Mouse (Mus musculus): ENCODE results near the gene Wbp2.

Gene Wbp2

DNA sequence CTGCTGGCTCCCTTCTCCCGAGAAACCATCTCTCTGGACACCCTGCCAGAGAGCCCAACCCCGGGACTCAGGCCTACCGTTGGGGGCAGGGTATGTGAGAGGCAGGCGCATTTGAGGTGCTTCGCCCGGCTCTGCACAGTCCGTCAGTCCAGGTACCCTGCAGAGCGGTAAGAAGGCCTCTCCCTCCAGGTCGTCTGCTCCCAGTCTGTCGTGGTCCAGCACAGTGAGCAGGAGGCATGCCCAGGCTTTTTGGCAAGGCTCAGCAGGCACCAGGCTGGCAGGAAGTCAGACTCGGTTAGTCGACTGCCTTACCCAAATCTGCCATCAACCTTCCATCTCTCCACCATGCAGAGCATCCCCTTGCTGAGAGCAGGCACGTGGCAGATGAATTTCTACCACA, 23.2 kb downstream of the Wbp2 start:
- no peak for DNase-seq (ENCODE audit: low read depth, low spot score)

DNA sequence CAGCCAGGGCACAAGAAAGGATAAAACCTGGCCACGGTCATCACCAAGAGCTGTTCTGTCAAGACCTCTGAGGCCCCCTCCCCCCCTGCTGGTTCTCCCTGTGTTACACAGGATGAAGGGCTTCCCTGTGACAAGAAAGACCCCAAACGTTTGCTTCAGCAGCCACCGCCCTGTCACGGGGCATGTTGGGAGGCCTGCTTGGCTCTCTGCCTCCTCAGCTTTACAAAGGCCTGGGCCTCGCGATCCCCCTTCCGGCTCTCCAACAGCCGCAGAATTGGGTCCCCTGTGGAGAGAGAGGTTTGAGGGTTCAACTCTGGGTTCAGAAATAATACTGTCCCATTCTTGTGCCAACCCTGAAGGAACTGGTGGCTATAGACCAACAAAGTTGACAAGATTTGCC, 24.3 kb downstream of the Wbp2 start:
- no peak for DNase-seq (ENCODE audit: low read depth, low spot score)

DNA sequence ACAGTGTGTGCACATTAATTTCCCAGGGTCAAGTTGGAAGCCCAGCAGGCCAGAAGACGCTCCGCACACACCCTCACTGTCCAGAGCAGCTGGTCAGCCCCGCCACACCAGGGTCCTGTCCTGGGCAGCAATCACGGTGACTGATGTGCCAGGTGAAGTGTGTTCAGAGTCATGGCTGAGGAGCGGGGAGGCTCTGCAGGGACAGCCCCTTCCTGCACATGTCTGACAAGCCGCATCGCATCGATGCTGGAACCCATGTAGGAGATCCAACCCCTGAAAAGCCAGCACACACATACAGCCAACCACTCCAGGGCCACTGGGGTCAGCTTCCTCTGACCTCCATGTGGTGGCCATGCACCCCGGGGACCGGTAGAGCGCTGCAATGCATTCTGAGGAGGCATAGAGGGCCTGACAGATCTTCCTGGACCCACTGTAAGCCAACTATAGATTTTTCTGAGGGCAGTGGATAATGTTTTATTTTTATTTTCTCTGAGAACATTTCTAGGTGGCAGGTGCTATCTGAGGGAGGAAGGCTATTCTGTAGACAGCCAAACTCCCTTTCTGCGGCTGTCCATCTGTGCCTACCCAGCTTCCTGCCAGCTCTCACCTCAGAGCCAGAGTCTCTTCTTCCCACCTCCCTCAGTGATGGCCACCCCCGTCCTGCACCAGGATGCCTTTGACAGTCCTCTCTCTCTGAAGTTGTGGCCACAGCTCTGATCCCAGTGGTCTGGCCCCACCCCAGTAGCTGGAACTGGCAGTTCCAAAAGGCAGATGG, 25.0 kb downstream of the Wbp2 start:
- no peak for DNase-seq (ENCODE audit: low read depth, low spot score)

DNA sequence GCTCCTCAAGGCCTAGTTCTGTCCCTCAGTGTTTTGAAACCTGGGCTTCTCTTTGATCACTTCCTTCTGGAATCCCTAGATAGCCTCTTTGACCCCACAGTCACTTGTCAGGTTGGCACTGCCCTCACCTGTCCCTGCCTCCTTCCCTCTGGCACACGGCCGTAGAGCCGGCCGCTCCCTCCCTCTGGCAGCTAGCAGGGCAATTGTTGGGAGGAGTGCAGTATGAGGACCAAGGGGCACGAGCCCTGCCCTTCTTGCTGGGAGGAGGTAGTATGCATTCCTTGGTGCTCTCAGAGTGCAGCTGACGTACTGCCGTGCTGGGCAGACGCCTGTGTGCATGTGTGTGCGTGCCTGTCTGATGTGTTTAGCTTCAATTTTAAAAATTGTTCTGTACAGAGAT, 26.2 kb downstream of the Wbp2 start:
- no peak for DNase-seq (ENCODE audit: low read depth, low spot score)

DNA sequence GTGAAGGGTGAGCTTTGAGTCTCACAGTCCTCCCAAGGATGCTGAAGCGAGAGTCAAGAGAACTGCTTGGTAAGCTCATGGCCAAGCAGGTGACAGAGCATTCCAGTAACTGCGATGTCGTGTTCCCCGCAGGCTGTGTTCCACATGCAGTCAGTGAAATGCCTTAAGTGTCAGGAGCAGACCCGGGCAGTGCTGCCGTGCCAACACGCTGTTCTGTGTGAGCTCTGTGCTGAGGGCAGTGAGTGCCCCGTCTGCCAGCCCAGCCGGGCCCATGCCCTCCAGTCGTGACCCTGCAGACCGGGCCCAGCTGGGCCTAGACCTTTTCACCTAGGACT, 27.1 kb downstream of the Wbp2 start:
- no peak for DNase-seq (ENCODE audit: low read depth, low spot score)

DNA sequence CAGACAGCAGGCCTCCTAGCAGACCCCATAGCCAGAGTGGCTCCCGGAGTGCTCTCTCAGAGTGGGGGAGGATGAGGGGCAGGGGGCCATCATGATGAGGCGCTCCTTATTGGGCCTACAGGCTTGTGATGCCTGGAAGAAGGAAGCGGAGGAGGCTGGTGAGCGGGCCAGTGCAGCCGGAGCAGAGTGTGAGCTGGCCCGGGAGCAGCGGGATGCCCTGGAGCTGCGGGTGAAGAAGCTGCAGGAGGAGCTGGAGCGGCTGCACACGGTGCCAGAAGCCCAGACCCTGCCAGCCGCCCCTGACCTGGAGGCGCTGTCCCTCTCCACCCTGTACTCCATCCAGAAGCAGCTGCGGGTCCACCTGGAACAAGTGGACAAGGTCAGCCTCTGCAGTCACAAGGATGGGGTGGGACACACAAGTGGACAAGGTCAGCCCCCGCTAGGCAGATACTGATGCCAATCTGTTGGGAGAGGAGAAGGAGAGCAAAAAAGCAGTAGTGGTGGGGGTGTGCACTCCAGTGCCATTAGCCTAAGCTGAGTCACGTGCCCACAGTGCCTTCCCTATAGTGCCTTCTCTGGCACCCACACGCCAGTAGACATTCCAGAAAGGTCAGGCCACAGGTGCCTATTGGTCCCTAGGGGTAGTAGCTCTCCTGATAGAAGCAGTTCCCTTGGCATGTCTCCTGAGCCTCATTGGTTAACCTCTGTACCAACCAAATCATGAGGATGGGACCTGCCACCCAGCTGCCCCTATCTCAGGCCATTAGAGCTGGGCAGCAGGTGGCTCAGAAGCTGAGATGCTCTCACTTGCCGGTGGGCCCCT, 27.7 kb downstream of the Wbp2 start:
- DNase-seq (ENCODE audit: low read depth, low spot score): no peak

DNA sequence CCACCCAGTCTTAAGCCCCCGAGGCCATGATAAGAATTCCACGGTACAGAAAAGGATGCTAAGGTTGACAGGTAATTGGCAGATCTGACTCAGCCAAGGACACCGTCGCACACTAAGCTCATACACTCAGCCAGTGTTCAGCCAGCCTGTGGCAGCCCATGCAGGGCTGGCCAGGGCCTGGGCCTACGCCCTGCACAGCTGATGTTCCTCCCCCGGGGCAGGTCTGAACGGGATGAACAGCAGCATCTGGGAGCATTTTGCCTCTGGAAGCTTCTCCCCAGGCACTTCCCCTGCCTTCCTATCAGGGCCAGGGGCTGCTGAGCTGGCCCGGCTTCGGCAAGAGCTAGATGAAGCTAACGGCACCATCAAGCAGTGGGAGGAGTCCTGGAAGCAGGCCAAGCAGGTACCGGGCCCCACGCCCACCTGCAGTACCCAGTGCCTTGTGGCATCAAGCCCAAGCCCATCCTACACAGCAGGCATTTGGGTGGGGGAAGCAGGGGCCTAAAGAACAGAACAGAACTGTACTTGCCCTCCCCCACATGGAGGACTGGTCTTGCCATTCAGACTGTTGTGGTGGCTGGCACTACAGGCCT, 28.7 kb downstream of the Wbp2 start:
- no peak for DNase-seq (ENCODE audit: low read depth, low spot score)

DNA sequence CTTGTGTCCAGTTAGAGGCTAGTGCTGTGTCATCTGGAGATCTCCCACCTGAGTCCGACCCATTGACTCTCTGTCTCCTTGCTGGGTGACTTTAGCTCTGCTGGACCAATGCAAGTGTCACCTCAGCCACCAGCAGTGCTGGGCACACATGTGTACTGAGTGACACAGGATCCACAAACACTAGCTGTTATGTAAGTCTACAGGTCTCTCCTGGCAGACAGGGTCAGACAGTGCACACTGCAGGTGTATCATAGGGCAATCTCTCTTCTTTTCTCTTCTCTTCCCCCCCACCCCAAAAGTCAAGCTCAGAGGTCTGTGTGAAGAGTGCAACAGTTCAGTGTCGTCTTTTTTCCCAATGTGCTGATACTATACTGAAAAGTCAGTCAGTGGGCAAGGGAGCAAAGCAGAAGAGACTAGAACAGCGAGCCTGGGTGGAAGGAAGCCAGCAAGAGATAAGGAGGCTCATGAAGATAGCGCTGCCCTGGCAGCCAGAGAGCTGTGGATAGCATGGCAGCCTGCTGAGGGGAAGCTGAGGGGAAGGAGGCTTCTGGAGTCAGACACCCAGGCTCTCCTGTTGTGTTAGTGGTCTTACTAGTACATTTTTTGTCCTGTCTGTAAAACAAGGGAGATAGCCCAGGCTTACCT, 29.4 kb downstream of the Wbp2 start:
- DNase-seq (ENCODE audit: low read depth, low spot score): no peak

DNA sequence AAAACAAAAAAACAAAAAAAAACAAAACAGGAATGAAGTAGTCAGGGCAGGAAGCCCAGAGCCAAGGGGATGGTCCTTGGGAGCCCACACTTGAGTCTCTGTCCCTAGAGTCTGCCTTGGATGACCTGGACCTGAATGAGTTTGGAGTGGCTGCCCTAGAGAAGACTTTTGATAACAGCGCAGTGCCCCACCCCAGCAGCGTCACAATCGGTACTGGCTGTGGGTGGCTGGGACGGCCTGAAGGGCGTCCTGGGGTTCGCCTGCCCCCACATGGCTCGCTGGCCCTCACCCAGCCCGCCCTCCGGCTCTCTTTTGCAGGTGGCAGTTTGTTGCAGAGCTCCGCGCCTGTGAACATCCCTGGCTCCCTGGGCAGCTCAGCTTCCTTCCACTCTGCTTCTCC, 30.9 kb downstream of the Wbp2 start:
- DNase-seq (ENCODE audit: low read depth, low spot score): no peak

DNA sequence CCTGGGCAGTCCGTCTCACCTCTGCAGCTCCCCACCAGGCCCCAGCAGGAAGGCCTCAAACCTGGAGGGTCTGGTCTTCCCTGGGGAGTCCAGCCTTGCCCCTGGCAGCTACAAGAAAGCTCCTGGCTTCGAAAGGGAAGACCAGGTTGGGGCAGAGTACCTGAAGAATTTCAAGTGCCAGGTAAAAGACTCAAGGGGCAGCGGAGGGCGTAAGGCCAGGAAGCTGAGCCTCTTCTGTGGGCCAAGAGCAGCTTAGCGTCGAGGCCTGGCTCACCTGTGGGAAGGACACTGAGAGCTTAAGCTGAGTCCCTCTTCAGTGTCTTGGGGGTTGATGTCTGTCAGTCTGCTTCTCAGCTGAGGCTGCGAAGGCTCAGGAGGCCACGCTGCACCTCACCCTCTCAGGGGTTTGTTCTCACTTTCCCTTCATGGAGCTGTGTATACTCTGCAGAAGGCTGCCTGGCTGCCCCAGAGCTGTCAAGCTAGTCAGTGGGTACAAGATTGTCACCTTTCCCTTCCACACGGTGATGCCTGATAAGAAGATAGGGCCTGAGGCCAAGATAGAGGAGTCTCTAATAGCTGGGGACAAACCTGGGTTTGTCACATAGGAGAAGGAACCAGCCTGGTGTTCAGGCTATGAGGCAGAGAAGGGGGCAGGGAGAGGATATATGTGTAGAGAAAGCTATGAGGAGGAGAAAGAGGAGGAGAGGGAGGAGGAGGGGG, 33.1 kb downstream of the Wbp2 start:
- DNase-seq (ENCODE audit: low read depth, low spot score): no peak

DNA sequence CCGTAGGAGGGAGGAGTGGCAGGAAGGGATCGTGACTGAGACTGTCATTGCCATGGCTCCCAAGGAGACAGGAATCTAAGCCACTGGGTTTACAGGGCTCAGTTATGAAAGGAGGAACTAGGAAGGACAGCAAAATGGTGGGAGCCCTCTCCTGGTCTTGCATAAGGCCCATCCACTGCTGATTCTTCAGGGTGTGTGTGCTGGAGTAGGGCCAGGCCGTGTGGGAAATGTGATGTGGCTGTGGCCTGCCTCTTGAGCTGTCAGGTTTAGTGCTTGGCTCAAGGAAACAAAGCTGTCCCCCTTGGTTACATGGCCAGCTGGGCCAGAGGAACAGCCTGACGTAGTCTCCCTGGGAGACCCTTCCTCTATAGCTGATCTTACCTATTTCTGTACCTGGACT, 36.6 kb downstream of the Wbp2 start:
- DNase-seq (ENCODE audit: low read depth, low spot score): no peak

DNA sequence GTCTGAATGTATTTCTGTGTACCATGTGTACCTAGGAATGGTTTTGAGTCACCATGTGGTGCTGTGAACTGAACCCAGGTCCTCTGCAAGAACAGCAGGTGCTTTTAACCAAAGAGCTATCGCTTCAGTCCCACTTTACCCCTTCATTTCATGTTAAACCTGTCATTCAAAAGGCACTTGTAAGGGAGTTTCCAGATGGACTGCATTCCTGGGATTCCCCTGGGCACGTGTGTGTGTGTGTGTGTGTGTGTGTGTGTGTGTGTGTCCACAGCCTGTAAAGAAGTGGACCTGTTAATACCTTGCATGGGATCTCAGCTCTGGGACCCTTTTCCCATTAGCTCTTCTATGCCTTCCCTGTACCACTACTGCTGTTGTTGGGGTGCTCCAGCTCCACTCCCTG, 37.2 kb downstream of the Wbp2 start:
- no peak for DNase-seq (ENCODE audit: low read depth, low spot score)

DNA sequence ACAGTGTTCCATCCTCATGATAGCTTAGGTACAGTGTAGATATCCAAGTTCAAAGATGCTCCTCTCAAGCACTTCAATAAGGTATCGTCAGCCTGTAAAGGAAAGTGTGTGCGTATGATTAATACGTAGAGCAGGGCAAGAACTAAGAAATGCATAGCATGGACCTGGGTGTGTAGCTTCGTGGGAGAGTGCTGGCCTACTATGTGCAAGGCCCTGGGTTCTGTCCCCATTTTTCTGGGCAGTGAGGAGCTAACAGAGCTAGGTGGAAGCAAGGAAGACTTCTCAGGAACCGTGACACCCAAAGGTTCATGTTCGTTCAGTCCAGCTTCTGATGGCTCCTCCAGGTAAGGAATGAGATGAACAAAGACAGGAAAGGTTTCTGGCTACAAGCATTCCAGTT, 41.6 kb downstream of the Wbp2 start:
- no peak for DNase-seq (ENCODE audit: low read depth, low spot score)

DNA sequence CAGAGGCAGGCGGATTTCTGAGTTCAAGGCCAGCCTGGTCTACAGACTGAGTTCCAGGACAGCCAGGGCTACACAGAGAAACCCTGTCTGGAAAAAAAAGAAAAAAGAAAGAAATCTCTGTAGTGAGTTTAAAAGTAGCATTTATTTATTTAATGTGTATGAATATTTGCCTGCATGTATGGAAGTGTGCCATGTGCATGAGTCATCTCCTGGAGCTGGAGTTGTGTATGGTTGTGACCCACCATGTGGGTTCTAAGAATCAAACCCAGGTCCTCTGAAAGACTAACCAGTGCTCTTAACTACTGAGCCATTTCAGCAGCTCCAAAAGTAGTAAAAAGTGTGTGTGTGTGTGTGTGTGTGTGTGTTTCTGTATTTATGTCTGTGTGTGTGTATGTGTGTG, 43.5 kb downstream of the Wbp2 start:
- DNase-seq (ENCODE audit: low read depth, low spot score): no peak

DNA sequence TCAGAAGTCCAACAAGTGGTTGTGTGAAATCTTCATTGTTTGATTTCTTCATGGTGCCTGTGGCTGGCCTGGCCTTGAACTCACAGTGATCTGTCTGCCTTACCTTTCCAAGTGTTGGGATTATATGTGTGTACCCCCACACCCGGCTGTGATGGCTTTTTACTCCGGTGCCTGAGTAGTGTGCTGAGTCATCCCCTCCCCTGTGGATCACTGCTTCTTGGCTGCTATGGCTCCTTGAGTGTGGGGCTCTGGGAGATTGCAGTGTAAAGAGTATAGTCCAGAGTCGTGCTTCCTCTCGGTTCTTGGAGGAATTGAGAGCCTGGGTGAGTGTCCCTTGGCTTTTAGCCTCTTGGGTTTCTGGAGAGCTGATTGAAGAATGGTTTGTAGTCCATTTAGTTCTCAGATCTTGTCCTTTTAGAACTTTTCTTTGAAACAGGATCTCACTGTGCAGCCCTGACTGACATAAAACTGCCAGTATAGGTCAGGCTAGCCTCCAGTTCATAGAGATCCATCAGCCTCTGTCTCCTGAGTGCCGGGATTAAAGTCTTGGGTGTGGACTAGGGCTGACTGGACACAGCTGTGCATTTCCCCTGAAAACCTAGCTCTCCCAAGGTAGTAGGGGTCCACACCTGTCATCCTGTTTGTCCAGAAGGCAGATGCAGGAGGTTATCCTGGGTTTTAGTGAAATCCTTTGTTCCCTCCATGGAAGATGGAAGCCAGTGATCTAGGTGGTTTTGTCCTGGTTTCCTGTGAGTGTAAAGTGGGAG, 44.2 kb downstream of the Wbp2 start:
- DNase-seq (ENCODE audit: low read depth, low spot score): no peak

DNA sequence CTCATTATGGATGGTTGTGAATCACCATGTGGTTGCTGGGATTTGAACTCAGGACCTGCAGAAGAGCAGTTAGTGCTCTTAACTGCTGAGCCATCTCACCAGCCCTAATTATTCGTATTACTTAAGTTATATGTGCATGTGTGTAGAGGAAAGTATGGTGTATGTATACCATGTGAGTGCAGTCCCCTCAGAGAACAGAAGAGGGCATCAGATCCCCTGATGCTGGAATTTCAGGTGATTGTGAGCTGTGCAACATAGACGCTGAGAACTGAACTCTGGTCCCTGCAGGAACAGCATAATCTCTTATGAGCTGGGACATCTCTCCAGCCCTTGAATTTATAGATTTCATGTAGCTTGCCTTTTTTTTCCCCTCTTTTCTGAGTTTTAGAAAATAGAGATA, 45.0 kb downstream of the Wbp2 start:
- DNase-seq (ENCODE audit: low read depth, low spot score): no peak

DNA sequence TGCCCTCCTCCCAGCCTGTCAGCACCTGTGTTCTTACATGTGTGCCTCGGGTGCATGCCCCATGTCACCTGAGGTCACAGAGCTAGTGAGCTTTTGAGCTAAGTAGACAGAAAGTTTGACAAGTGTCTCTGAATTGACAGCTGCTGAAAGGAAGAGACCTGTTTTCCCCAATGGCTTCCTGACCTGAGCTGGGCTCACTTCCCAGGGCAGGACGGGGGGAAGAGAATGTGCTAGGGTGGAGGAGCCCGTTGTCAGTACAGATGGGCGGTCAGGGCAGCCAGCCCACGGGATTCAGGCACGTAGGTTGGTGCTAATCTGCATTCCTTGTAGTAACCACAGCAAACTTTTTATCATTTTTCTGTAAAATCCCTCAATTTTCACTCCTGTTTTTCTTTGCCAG, 46.2 kb downstream of the Wbp2 start:
- DNase-seq (ENCODE audit: low read depth, low spot score): no peak

DNA sequence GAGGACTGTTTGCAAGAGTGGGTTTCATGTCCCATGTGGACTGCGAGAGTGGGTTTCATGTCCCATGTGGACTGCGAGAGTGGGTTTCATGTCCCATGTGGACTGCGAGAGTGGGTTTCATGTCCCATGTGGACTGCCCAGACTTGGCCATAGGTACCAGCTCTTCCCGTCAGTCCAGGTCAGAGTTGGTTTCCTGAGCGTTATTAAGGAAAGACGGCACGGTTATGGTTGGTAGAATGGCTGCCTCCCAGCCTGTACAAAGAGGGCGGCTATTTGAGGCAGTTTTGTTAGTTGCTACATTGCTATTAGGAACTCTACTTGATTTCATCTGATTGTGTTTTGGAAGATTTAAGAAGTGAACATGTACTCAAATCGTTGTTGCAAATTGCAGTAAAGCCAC, 49.0 kb downstream of the Wbp2 start:
- no peak for DNase-seq (ENCODE audit: low read depth, low spot score)

DNA sequence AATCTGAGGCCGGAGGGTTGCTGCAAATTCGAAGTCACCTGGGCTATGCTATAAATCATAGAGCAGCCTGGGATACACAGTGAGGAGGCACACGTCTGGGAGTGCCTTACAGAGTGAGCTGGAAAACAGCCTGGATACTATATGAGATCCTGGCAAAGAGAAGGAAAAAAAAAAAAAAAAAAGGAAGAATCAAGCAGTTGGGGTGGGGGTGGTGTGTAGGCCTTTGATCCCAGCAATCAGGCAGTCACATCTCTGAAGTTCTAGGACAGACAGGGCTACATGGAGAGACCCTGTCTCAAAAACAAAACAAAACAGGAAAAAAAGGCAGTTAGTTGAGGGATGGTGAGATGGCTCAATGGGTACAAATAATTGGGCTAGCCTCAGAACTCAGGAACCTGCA, 50.1 kb downstream of the Wbp2 start:
- no peak for DNase-seq (ENCODE audit: low read depth, low spot score)

DNA sequence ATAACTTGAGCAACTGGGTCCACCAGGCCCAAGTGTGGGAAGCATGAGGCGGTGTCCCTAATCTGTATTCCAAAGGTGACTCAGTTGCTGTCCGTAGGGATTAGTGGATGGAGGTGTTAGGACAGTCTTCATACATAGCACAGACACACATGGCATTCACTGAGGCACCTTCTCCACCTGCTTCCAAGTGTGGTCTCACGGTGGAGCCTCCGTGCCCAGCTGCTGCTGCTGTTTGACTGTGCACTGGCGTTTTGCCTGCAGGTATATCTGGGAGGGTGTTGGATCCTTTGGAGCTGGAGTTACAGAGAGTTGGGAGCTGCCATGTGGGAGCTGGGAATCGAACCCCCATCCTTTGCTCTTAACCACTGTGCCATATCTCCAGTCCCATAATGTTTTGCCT, 52.2 kb downstream of the Wbp2 start:
- DNase-seq (ENCODE audit: low read depth, low spot score): no peak

Measured in embryo, embryonic 11.5 days (tissue).